Mouse (Mus musculus) megakaryocyte, embryonic 14.5 days (primary cell): ENCODE measurements around the gene Gm20388.

Experiments
- FLI1 ChIP-seq: IDR thresholded peaks from 2 replicates; pipeline ENCODE4 v1.6.1; 2012; ENCODE audit warnings: low read length, inconsistent platforms, mixed read lengths
- GATA1 ChIP-seq: IDR thresholded peaks from 3 replicates; pipeline ENCODE4 v1.6.1; 2012; ENCODE audit warnings: mixed read lengths, low read length, inconsistent platforms, borderline replicate concordance

GRCm38 (mm10) chr8:121782493-121782892, 1871.9 kb downstream of the Gm20388 start:
- TF ChIP-seq GATA1 (no peak), FLI1 (no peak)
